Mouse (Mus musculus): ENCODE measurements around the gene Sema3d.
A peak's percentile ranks its signal among the peaks of the same experiment; 100 is the strongest.

The Sema3d gene

DNA sequence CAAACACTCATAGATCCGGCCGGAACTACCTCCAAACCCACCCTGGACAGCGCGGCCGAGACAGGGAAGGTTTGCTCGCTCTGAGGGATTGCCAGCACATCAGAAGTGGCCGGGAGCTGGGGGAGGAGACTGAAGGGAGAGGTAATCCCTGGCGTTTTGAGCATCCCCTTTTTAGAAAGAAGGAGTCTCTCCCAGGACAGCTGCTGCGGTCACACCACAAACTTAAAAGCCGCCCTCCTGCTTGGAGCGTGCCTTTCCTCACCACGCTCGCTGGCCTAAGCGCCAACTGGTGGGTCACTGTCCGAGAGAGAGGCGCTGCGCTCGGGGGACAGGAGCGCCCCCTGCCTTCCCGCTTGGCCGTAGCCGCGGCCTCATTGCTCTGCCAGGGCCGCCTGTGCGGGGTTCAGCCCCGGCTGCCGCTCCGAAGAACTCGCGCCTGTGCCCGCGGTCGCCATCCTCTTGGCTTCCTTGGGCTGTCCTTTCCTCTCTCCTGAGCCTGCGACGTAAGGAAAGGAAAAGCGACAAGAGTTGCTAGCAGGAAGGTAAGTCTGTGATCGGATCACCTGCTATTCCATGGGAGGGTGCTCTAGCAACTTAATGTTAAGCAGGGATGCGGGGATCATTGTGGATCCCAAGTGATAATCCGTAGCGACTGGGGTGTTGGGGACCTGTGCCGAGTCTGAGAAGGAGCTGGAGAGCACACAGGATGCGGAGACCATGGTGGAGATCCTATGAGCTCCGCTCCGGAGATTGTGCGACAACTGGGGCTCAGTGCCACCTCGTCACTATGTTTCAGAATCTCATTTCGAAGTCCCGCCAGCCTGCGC is at the start of gene Sema3d:
Gene Sema3d, plus strand, starts transcription at position 253 of the 827 bp plus-strand sequence.
- peak; percentile 25 for DNase-seq (ENCODE audit: low spot score)

GRCm38 (mm10) chr5:12377261-12377660 is 5.9 kb upstream of the Sema3d start:
- DNase-seq (ENCODE audit: low spot score) = no peak

DNA sequence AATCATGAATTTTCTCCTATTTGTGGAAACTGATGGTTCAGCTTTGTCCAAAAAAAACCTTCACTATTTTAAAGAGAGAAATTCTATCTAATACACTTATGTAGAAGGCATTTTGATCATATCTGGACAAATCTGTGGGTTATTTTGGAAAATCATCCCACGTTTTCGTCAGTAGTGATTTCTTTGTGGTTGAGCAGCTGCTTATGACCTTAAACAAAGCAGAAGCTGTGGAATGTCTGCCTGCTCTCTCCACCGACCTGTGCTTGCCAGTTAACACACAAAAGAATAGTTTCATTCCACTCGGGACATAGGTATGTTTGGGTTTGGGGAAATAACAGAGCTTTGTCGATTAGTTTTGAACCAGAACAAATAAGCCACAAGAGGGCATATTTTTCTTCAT is 4.3 kb upstream of the Sema3d start:
- DNase-seq (ENCODE audit: low spot score) = no peak

- no peak for DNase-seq (ENCODE audit: low spot score)
Measured at GRCm38 (mm10) chr5:12382010-12382409, 1.2 kb upstream of the Sema3d start.

- no peak for DNase-seq (ENCODE audit: low spot score)
Measured at GRCm38 (mm10) chr5:12383960-12384285, 738 bp downstream of the Sema3d start.

DNA sequence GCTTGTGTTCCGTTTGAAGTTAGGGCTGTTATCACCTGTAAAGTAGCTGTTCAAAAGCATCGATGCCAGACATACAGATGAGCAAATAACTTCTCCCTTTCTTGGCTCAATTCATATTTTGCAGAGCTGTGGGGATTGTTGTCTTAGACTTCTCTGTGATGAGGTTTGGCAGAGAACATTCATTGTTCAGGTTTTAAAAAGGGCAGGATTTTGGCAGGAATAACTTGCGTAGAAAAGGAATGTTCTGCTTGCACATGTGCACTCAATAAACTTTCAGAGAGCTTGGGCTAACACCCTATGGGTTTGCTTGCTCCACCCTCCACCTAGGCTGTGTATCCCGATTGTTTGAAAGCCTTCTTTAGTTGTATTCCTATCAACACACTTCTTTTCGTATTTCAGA is 9.5 kb downstream of the Sema3d start:
- DNase-seq (ENCODE audit: low spot score) = no peak

- no peak for DNase-seq (ENCODE audit: low spot score)
Measured at GRCm38 (mm10) chr5:12399271-12399670, 16.1 kb downstream of the Sema3d start.

DNA sequence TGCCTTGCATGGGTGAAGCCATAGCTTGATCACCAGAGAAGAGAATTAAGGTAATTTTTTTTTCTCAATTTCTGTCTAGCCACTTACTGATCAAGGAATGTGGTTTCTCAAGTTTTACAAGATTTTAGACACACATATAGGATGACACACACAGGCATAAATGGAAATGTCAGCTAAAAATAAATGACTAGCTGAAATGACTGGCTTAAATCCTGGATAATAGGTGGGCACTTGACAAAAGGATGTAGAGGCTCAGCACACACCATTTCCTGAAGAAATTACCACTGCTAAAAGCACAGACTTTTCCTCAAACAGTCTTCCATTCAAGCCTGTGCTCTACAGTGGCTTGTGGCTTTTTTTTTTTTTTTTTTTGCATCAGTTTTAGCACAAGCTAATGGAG is 21.0 kb downstream of the Sema3d start:
- no peak for DNase-seq (ENCODE audit: low spot score)

DNA sequence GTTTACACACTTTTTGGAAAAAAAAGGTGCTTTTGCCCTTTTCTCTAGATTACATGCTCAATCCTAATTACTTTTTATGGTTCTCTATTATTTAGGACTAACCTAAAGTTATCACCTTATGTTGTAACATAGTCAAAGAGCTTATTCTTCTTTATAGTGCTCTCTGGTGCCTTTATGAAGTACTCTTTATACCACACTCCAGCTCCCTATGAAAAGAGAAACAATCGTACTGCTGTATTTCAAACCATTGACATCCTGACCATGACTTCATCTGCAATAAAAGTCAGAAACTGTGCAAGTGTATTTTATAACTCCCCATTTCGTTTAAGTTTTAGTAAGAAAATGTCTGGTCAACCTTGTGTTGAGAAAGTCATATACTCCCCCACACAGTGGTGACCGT is 29.4 kb downstream of the Sema3d start:
- no peak for DNase-seq (ENCODE audit: low spot score)

- no peak for DNase-seq (ENCODE audit: low spot score)
Measured at GRCm38 (mm10) chr5:12423264-12423663, 40.1 kb downstream of the Sema3d start.

DNA sequence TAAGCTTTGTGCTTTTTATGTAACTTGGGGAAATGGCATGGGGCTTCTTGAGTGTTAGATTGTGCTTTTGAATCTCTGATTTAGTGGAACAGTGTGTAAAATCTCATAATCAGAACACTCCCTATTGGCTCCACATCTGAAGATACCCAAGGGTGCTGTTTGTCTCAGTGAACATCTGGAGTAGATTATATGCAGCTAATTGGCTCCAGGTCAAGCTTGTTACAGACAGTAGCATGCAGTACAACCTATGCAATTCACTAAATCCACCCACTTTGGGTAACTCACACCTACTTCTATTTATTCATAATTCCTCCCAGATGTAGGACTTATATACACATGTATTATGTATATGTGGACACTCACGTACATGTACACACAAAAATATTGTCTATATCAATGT is 58.6 kb downstream of the Sema3d start:
- DNase-seq (ENCODE audit: low spot score) = no peak

DNA sequence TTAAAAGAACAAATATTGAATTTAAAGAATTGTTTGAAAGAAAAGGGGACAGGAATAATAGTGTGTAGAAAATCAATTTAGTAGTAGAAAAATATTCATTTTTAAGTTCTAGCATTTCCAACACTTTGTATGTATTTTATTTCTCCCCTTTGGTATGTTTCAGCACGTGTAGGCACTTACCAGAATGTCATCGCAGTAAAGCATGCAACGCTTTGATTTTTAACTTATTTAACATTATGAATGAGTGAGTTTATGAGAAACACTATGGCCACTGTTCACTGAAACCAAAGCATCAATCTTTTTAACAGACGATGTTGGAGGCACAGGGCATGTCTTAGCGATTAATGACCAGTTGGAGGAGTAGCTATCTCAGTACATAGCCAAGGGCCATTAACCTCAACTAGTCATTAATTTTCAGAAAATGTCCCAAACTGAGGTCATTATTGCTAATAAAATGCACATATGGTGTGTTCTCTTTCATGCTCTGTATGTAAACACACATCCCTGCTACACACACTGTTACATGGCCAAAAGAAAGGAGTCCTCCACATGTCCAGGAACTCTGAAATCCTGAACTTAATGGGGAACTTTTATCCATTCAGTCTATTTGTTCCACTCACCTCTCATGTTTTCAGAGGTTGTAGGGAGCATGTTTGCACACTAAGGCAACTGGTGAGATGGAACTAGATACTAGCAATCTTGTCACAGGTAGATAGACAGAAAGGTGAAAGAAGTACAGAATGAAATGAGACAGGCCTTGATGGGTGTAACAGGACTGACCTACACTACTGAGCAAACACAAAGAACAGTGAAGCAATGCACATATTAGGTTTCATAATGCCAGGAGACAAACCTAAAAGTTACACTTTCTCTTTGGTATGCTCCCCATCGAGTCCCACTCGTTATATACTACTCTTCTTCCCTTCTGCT is 59.3 kb downstream of the Sema3d start:
- no peak for DNase-seq (ENCODE audit: low spot score)

GRCm38 (mm10) chr5:12451089-12451488 is 67.9 kb downstream of the Sema3d start:
- DNase-seq (ENCODE audit: low spot score) = no peak

DNA sequence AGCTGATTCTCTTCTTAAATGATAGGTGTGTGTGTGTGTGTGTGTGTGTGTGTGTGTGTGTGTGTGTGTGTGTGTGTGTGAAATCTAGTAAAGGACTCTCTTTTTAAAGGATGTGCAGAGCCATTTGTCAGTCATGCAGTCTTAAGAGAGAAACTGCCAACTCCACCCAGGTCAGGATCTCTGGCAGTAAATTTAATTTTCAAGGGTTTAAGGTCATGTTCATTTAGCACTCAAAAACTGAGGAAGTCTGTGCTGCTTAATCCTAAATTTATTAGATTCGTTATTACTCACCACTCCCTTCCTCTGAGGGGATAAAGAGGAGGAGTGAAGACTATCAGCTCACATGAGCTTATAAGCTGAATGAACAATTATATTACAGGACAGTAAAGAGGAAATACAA is 71.8 kb downstream of the Sema3d start:
- DNase-seq (ENCODE audit: low spot score) = no peak

DNA sequence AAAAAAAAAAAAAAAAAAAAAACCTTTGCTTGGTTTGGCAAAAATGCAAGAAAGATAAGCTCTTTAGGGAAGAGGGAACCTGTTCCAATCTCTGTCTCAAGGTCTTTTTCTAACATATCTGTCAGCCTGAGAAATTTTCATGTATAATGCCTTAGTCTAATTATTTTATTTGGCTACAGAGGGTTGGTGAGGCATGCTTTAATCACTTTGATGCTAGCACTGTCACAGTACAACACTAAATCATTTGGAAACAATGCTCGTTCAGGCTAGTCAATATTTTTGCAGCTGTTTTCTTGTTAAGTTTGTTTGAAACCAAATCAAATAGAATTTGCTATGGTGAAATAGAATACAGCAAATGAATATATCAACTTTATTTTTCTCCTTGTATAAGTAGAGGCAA is 74.3 kb downstream of the Sema3d start:
- no peak for DNase-seq (ENCODE audit: low spot score)

- DNase-seq (ENCODE audit: low spot score) = no peak
Measured at GRCm38 (mm10) chr5:12467568-12468336, 84.6 kb downstream of the Sema3d start.

DNA sequence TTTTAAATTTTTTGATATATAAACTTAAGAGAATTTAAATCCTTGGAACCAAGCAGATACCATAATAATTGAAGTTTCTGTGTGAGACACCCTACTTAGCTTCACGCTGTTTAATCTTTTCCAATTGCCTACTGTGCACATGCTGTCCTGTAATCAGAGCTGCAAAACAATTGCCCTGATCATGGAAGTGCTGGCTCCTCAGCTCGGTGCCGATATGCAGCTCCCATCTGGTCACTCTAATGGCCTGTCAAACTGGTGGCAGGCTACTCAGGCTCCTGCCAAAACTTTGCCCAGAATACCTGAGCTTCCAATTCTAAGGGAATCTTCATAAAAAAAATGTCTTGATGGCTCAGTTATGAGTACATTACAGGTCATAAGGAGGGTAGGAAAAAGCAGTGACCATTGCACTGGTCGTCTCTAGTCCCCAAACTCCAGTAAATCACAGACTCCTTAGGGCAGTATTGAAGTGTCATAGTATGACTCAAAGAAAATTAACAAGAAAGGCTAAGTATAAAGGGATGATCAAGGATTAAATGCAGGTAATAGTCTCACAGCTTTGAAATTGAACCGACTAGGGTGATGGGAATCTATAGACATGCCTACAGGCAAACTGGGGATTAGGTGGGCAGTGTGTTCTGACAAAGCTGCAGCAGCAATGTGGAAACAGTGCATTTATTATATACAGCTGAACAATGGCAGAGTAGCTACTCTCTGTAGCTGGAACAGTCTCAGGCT is 91.9 kb downstream of the Sema3d start:
- DNase-seq (ENCODE audit: low spot score) = no peak

DNA sequence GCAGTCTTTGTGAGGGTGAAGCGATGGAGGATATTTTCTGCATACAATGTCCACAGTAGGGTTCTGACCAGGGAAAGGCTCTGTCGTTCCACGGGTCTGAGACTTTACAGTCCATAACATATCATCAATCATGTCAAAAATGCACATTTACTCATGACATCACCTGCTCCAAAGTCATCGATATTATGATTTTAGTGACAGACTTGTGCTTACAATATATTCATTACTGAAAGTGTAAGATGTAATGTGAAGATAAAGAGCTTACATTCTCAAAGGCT is 92.4 kb downstream of the Sema3d start:
- DNase-seq (ENCODE audit: low spot score) = no peak

- DNase-seq (ENCODE audit: low spot score) = no peak
Measured at GRCm38 (mm10) chr5:12487926-12488325, 104.7 kb downstream of the Sema3d start.

DNA sequence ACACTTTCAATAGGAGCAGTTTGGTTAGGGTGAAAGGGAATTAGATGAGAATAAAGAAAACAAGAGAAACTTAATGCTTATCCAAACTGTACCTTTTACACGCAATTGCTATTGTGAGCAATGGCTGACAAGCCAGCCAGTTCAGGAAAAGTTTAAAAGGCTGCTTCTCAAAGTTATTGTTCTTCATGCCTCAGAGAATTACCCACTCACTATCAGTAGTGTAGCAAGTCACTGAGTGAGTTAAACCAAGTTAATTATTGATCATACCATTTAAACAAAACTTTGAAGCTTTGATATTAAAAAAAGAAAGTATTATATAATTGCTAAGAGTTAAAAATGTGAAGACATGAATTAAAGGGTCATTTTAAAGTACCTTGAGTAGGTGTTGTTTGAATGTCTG is 108.5 kb downstream of the Sema3d start:
- DNase-seq (ENCODE audit: low spot score) = no peak

- DNase-seq (ENCODE audit: low spot score) = no peak
Measured at GRCm38 (mm10) chr5:12498227-12498928, 115.2 kb downstream of the Sema3d start.

All from urinary bladder, postnatal 10 days (tissue).